Mouse (Mus musculus): ENCODE data around the gene Irs2. TPM values are rescaled to one million over a fixed set of nuclear protein-coding genes. Genes with fewer than 3 reads are reported as not detected.
A peak's percentile ranks its signal among the peaks of the same experiment; 100 is the strongest.

Irs2 gene
- total RNA-seq (2021) = 10 to 100 TPM; 17.9 to 18.9 TPM
- long read RNA-seq, experiment 1, full-length matches to known transcripts = 3 of 5 reads
- long read RNA-seq, experiment 1, partial matches to known transcripts = 0 of 5 reads
- long read RNA-seq, experiment 1, other reads (novel, unspliced or antisense) = 2 of 5 reads
- long read RNA-seq, experiment 2, full-length matches to known transcripts = 2 of 6 reads
- long read RNA-seq, experiment 2, partial matches to known transcripts = 0 of 6 reads
- long read RNA-seq, experiment 2, other reads (novel, unspliced or antisense) = 4 of 6 reads

- intact Hi-C loops (cut with DNase I) = loop anchor here (2.0 to 5.0 kb wide), 4 partner anchors 46 to 571 kb away; no protein-coding TSS in a partner anchor
- DNase-seq = no peak
These were observed at the start of gene Irs2 for GRCm38 (mm10) chr8:11008379-11008775. Irs2 (minus strand) TSS chr8:11008458.

GRCm38 (mm10) chr8:11056665-11057064, 48.4 kb upstream of the Irs2 start:
- intact Hi-C loops (cut with DNase I) = no loop called here

GRCm38 (mm10) chr8:11056175-11056563, 47.9 kb upstream of the Irs2 start:
- intact Hi-C loops (cut with DNase I) = no loop called here

More at GRCm38 (mm10) chr8:11056665-11057064, 48.4 kb upstream of the Irs2 start:
- DNase-seq = no peak

GRCm38 (mm10) chr8:11055557-11056174, 47.4 kb upstream of the Irs2 start:
- intact Hi-C loops (cut with DNase I) = no loop called here
- DNase-seq = no peak

More at GRCm38 (mm10) chr8:11056175-11056563, 47.9 kb upstream of the Irs2 start:
- DNase-seq = no peak

- DNase-seq = no peak
- intact Hi-C loops (cut with DNase I) = no loop called here
These were observed 41.6 kb upstream of the Irs2 start for GRCm38 (mm10) chr8:11049835-11050234.

- intact Hi-C loops (cut with DNase I) = no loop called here
- no peak for DNase-seq
These were observed 39.6 kb upstream of the Irs2 start for GRCm38 (mm10) chr8:11047812-11048211.

- no peak for DNase-seq
- intact Hi-C loops (cut with DNase I) = no loop called here
These were observed 36.4 kb upstream of the Irs2 start for GRCm38 (mm10) chr8:11044660-11045059.

GRCm38 (mm10) chr8:11043591-11043990, 35.3 kb upstream of the Irs2 start:
- intact Hi-C loops (cut with DNase I) = no loop called here
- no peak for DNase-seq

- intact Hi-C loops (cut with DNase I) = no loop called here
- no peak for DNase-seq
These were observed 34.8 kb upstream of the Irs2 start for GRCm38 (mm10) chr8:11042872-11043587.

GRCm38 (mm10) chr8:11040088-11040487, 31.8 kb upstream of the Irs2 start:
- intact Hi-C loops (cut with DNase I) = no loop called here
- no peak for DNase-seq

- no peak for DNase-seq
- intact Hi-C loops (cut with DNase I) = loop anchor here (10.0 kb wide), 1 partner anchor 594 kb away; no protein-coding TSS in a partner anchor
These were observed 30.5 kb upstream of the Irs2 start for GRCm38 (mm10) chr8:11038788-11039187.

GRCm38 (mm10) chr8:11038367-11038766, 30.1 kb upstream of the Irs2 start:
- intact Hi-C loops (cut with DNase I) = loop anchor here (10.0 kb wide), 1 partner anchor 594 kb away; no protein-coding TSS in a partner anchor
- no peak for DNase-seq

- DNase-seq = no peak
- intact Hi-C loops (cut with DNase I) = loop anchor here (10.0 kb wide), 1 partner anchor 592 kb away; no protein-coding TSS in a partner anchor
These were observed 28.5 kb upstream of the Irs2 start for GRCm38 (mm10) chr8:11036790-11037189.

- DNase-seq = no peak
- intact Hi-C loops (cut with DNase I) = loop anchor here (10.0 kb wide), 1 partner anchor 591 kb away; no protein-coding TSS in a partner anchor
These were observed 27.6 kb upstream of the Irs2 start for GRCm38 (mm10) chr8:11035628-11036416.

GRCm38 (mm10) chr8:11024871-11025270, 16.6 kb upstream of the Irs2 start:
- intact Hi-C loops (cut with DNase I) = loop anchor here (5.0 kb wide), 1 partner anchor 47 kb away; no protein-coding TSS in a partner anchor
- no peak for DNase-seq

GRCm38 (mm10) chr8:11020949-11021572, 12.8 kb upstream of the Irs2 start:
- DNase-seq = no peak
- intact Hi-C loops (cut with DNase I) = no loop called here

GRCm38 (mm10) chr8:11015622-11016021, 7.4 kb upstream of the Irs2 start:
- DNase-seq = no peak
- intact Hi-C loops (cut with DNase I) = no loop called here

- intact Hi-C loops (cut with DNase I) = no loop called here
- peak in 1 of 2 experiments; percentile 54 for DNase-seq
These were observed 5.0 kb upstream of the Irs2 start for GRCm38 (mm10) chr8:11013258-11013657.

GRCm38 (mm10) chr8:11011787-11012485, 3.7 kb upstream of the Irs2 start:
- intact Hi-C loops (cut with DNase I) = no loop called here

More at GRCm38 (mm10) chr8:11011787-11012485, 3.7 kb upstream of the Irs2 start:
- DNase-seq = no peak

Data from gastrocnemius, postnatal 36 days (tissue).